Mouse (Mus musculus): ENCODE data around the gene Zc3h7b. TPM values are rescaled to one million over a fixed set of nuclear protein-coding genes. Genes with fewer than 3 reads are reported as not detected.

Gene Zc3h7b
- total RNA-seq, 1 experiment: 22.5 TPM

- DNase-seq (ENCODE audit: low read depth, low spot score): no peak
- Histone ChIP-seq H3K36me3 (ENCODE audit: control insufficient read depth, insufficient read depth, low read length, poor library complexity, severe bottlenecking) (no peaks in the 10 kb centered on the region), H3K4me3 (ENCODE audit: insufficient read depth in 1 of 2, low read depth in 1 of 2, low read length in 2 of 2, poor library complexity in 1 of 2, severe bottlenecking in 1 of 2) (no peak overlapping the region), H3K9ac (ENCODE audit: insufficient read depth, low read depth, low read length, poor library complexity, severe bottlenecking) (no peak overlapping the region), H3K27ac (ENCODE audit: insufficient read depth, low read depth, low read length, poor library complexity, severe bottlenecking) (no peak overlapping the region), H3K9me3 (ENCODE audit: control insufficient read depth, insufficient read depth, low read depth, low read length) (no peaks in the 10 kb centered on the region), H3K4me1 (ENCODE audit: control insufficient read depth in 2 of 2, insufficient read depth in 2 of 2, low read length in 2 of 2, poor library complexity in 1 of 2) (0 out of 4 replicates have a peak, but pooled peaks cover 0 to 2% of the 10 kb centered on the region in 2 experiments)
- in situ Hi-C loops (cut with MboI; ENCODE audit: low sequenced_read_pairs in 2 of 2, unreplicated experiment in 2 of 2): no loop called here
- TF ChIP-seq HCFC1 (IDR thresholded peaks at IDR 0.05; ENCODE audit: borderline replicate concordance, insufficient read depth, low read length): no peak
- TF ChIP-seq ZC3H11A (IDR thresholded peaks at IDR 0.05; ENCODE audit: borderline replicate concordance, low read depth, low read length): no peak
- no peak for TF ChIP-seq MAFK (IDR thresholded peaks at IDR 0.05; ENCODE audit: insufficient read depth, low read depth, low read length)
- no peak for TF ChIP-seq ZNF384 (IDR thresholded peaks at IDR 0.05; ENCODE audit: low read depth, low read length)
- TF ChIP-seq CHD2 (IDR thresholded peaks at IDR 0.05; ENCODE audit: low read depth, low read length): no peak
Observed at GRCm38 (mm10) chr15:81761381-81761780, 16.5 kb downstream of the Zc3h7b start.

- in situ Hi-C loops (cut with MboI; ENCODE audit: low sequenced_read_pairs in 2 of 2, unreplicated experiment in 2 of 2): no loop called here
Observed at GRCm38 (mm10) chr15:81761959-81762358, 17.1 kb downstream of the Zc3h7b start.

GRCm38 (mm10) chr15:81764573-81764972, 19.7 kb downstream of the Zc3h7b start:
- in situ Hi-C loops (cut with MboI; ENCODE audit: low sequenced_read_pairs in 2 of 2, unreplicated experiment in 2 of 2): no loop called here
- Histone ChIP-seq H3K9ac (ENCODE audit: insufficient read depth, low read depth, low read length, poor library complexity, severe bottlenecking) (no peak overlapping the region), H3K36me3 (ENCODE audit: control insufficient read depth, insufficient read depth, low read length, poor library complexity, severe bottlenecking) (no peaks in the 10 kb centered on the region), H3K4me1 (ENCODE audit: control insufficient read depth in 2 of 2, insufficient read depth in 2 of 2, low read length in 2 of 2, poor library complexity in 1 of 2) (peaks cover 2 to 9% of the 10 kb centered on the region in 2 experiments; a peak in 1 of 4 replicates), H3K9me3 (ENCODE audit: control insufficient read depth, insufficient read depth, low read depth, low read length) (no peaks in the 10 kb centered on the region), H3K27ac (ENCODE audit: insufficient read depth, low read depth, low read length, poor library complexity, severe bottlenecking) (no peak overlapping the region), H3K4me3 (ENCODE audit: insufficient read depth in 1 of 2, low read depth in 1 of 2, low read length in 2 of 2, poor library complexity in 1 of 2, severe bottlenecking in 1 of 2) (no peak overlapping the region)
- TF ChIP-seq ZNF384 (IDR thresholded peaks at IDR 0.05; ENCODE audit: low read depth, low read length) (no peak), ZC3H11A (IDR thresholded peaks at IDR 0.05; ENCODE audit: borderline replicate concordance, low read depth, low read length) (no peak), HCFC1 (IDR thresholded peaks at IDR 0.05; ENCODE audit: borderline replicate concordance, insufficient read depth, low read length) (no peak), CHD2 (IDR thresholded peaks at IDR 0.05; ENCODE audit: low read depth, low read length) (no peak), MAFK (IDR thresholded peaks at IDR 0.05; ENCODE audit: insufficient read depth, low read depth, low read length) (no peak)
- no peak for DNase-seq (ENCODE audit: low read depth, low spot score)

More at GRCm38 (mm10) chr15:81761959-81762358, 17.1 kb downstream of the Zc3h7b start:
- no peak for TF ChIP-seq ZNF384 (IDR thresholded peaks at IDR 0.05; ENCODE audit: low read depth, low read length)
- TF ChIP-seq CHD2 (IDR thresholded peaks at IDR 0.05; ENCODE audit: low read depth, low read length): no peak
- no peak for TF ChIP-seq HCFC1 (IDR thresholded peaks at IDR 0.05; ENCODE audit: borderline replicate concordance, insufficient read depth, low read length)
- no peak for TF ChIP-seq MAFK (IDR thresholded peaks at IDR 0.05; ENCODE audit: insufficient read depth, low read depth, low read length)
- no peak for TF ChIP-seq ZC3H11A (IDR thresholded peaks at IDR 0.05; ENCODE audit: borderline replicate concordance, low read depth, low read length)
- H3K4me3 ChIP-seq (ENCODE audit: insufficient read depth in 1 of 2, low read depth in 1 of 2, low read length in 2 of 2, poor library complexity in 1 of 2, severe bottlenecking in 1 of 2): no peak overlapping the region
- DNase-seq (ENCODE audit: low read depth, low spot score): no peak
- no peak overlapping the region for H3K27ac ChIP-seq (ENCODE audit: insufficient read depth, low read depth, low read length, poor library complexity, severe bottlenecking)
- H3K9me3 ChIP-seq (ENCODE audit: control insufficient read depth, insufficient read depth, low read depth, low read length): no peaks in the 10 kb centered on the region
- H3K4me1 ChIP-seq (ENCODE audit: control insufficient read depth in 2 of 2, insufficient read depth in 2 of 2, low read length in 2 of 2, poor library complexity in 1 of 2): 0 out of 4 replicates have a peak, but pooled peaks cover 0 to 2% of the 10 kb centered on the region in 2 experiments
- no peak overlapping the region for H3K9ac ChIP-seq (ENCODE audit: insufficient read depth, low read depth, low read length, poor library complexity, severe bottlenecking)
- no peaks in the 10 kb centered on the region for H3K36me3 ChIP-seq (ENCODE audit: control insufficient read depth, insufficient read depth, low read length, poor library complexity, severe bottlenecking)

- no peak overlapping the region for H3K9ac ChIP-seq (ENCODE audit: insufficient read depth, low read depth, low read length, poor library complexity, severe bottlenecking)
- H3K27ac ChIP-seq (ENCODE audit: insufficient read depth, low read depth, low read length, poor library complexity, severe bottlenecking): no peak overlapping the region
- no peaks in the 10 kb centered on the region; the same call in 1 of the 2 replicates for H3K36me3 ChIP-seq (ENCODE audit: control insufficient read depth, insufficient read depth, low read length, poor library complexity, severe bottlenecking)
- peaks cover 2 to 9% of the 10 kb centered on the region in 2 experiments; a peak in 1 of 4 replicates for H3K4me1 ChIP-seq (ENCODE audit: control insufficient read depth in 2 of 2, insufficient read depth in 2 of 2, low read length in 2 of 2, poor library complexity in 1 of 2)
- no peak overlapping the region for H3K4me3 ChIP-seq (ENCODE audit: insufficient read depth in 1 of 2, low read depth in 1 of 2, low read length in 2 of 2, poor library complexity in 1 of 2, severe bottlenecking in 1 of 2)
- TF ChIP-seq HCFC1 (IDR thresholded peaks at IDR 0.05; ENCODE audit: borderline replicate concordance, insufficient read depth, low read length) (no peak), CHD2 (IDR thresholded peaks at IDR 0.05; ENCODE audit: low read depth, low read length) (no peak), MAFK (IDR thresholded peaks at IDR 0.05; ENCODE audit: insufficient read depth, low read depth, low read length) (no peak), ZC3H11A (IDR thresholded peaks at IDR 0.05; ENCODE audit: borderline replicate concordance, low read depth, low read length) (no peak)
- in situ Hi-C loops (cut with MboI; ENCODE audit: low sequenced_read_pairs in 2 of 2, unreplicated experiment in 2 of 2): no loop called here
- H3K9me3 ChIP-seq (ENCODE audit: control insufficient read depth, insufficient read depth, low read depth, low read length): no peaks in the 10 kb centered on the region
- no peak for DNase-seq (ENCODE audit: low read depth, low spot score)
Observed at GRCm38 (mm10) chr15:81765651-81766050, 20.8 kb downstream of the Zc3h7b start.
